Mouse (Mus musculus): ENCODE measurements at regions not wholly inside any gene's neighbourhood (a gene's known extent, or its start where the extent isn't known, plus 50 kb on each side); places are given as distances from the start of the nearest gene placed in this dataset.

GRCm38 (mm10) chr13:51017727-51018321 is 82.9 kb upstream of the Spin1 start:
- DNase-seq: no peak

GRCm38 (mm10) chr13:51018366-51018765 is 82.3 kb upstream of the Spin1 start:
- no peak for DNase-seq

- no peak for DNase-seq
Measured at GRCm38 (mm10) chr13:51022401-51023250, 78.1 kb upstream of the Spin1 start.

- DNase-seq: no peak
Measured at GRCm38 (mm10) chr13:51023271-51023670, 77.4 kb upstream of the Spin1 start.

- DNase-seq: no peak
Measured at GRCm38 (mm10) chr13:51026311-51026918, 74.3 kb upstream of the Spin1 start.

- no peak for DNase-seq
Measured at GRCm38 (mm10) chr13:51037850-51038450, 62.7 kb upstream of the Spin1 start.

GRCm38 (mm10) chr13:51038955-51039354 is 61.7 kb upstream of the Spin1 start:
- DNase-seq: no peak

- DNase-seq: no peak
Measured at GRCm38 (mm10) chr13:51041121-51041520, 59.6 kb upstream of the Spin1 start.

GRCm38 (mm10) chr13:51042881-51043402 is 57.7 kb upstream of the Spin1 start:
- DNase-seq: no peak

All from right cerebral cortex, postnatal 14 days (tissue).